Mouse (Mus musculus): ENCODE results near the gene Rasal2. TPM values are rescaled to one million over a fixed set of nuclear protein-coding genes. Genes with fewer than 3 reads are reported as not detected.

Gene Rasal2
- polyA plus RNA-seq, 1 experiment: 1.3 TPM

DNA sequence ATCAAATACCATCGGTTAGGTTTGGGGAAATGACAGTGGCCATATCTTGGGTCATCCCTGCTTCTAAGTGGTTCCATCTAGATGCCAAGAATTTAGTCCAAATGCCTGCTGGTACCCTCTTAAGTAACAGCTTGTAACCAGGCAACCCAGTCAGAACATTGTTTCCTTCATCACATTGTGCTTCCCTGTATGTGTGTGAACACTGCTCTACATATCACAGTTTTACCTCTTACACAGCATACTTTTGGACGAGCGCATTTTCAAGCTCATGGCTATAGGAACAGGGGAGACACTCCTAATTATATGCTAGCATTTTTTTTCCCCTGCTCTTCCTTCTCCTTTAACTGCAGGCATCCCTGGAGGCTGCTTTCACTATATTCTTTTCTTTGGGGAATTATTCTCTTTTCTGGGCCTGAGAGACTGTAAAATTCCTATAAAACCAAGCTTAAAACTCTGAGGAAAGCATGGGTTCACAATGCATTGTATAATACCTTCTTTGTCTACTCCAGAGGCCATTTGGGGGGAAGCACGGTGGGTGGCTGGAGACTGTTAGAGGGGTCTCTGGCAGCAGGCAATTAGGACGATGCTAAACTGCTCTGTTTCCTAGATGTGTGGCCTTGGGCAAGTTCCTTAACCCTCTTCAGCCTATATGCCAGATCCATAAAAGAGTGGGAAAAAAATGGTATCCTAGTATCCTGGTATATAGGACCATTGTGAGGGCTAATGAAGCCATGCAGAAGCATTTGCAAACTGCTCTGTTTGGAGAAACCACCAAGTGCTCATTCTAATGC is 40.6 kb upstream of the Rasal2 start:
- H3K27me3 ChIP-seq (ENCODE audit: control insufficient read depth, insufficient read depth, low read length): no peaks in the 10 kb centered on the region
- WGBS: 96% methylated on average over 5 of the region's 5 CpGs
- H3K4me1 ChIP-seq (replicated peaks; ENCODE audit: control insufficient read depth, insufficient read depth, low read length): no peaks in the 10 kb centered on the region
- no peak overlapping the region for H3K4me3 ChIP-seq (ENCODE audit: control insufficient read depth, insufficient read depth, low read length)
- no peak for DNase-seq
- no peak overlapping the region for H3K27ac ChIP-seq (ENCODE audit: control insufficient read depth, insufficient read depth, low read length)
- TF ChIP-seq CTCF (IDR thresholded peaks at IDR 0.05; ENCODE audit: borderline replicate concordance, control insufficient read depth, extremely low read depth, insufficient read depth, low read length, poor library complexity): no peak
- no peak for TF ChIP-seq POLR2A (IDR thresholded peaks at IDR 0.05; ENCODE audit: control insufficient read depth, extremely low read depth, insufficient read depth, low read length, poor library complexity)
- no peaks in the 10 kb centered on the region for H3K36me3 ChIP-seq (ENCODE audit: control insufficient read depth, insufficient read depth, low read length)

DNA sequence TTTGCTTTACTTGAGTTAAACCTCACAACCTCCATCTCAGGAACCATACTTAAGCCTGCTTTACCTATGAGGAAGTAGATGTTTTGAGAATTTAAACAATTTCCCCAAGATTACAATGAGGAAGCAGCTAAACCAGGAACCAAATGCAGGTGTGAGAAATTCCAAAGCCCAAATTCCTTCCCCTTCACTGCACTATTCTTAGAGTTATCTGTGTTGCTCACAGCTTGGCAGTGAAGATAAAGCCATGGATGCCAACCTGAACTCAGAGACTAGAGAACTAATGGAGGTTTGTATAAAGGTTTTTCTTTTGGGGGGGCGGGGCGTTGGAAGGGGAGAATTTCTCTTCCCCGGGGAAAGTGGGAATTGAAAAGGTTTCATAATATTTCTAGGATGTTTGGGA is 39.9 kb upstream of the Rasal2 start:
- no peak for DNase-seq
- Histone ChIP-seq H3K27ac (ENCODE audit: control insufficient read depth, insufficient read depth, low read length) (no peak overlapping the region), H3K36me3 (ENCODE audit: control insufficient read depth, insufficient read depth, low read length) (no peaks in the 10 kb centered on the region), H3K4me1 (replicated peaks; ENCODE audit: control insufficient read depth, insufficient read depth, low read length) (no peaks in the 10 kb centered on the region), H3K4me3 (ENCODE audit: control insufficient read depth, insufficient read depth, low read length) (no peak overlapping the region), H3K27me3 (ENCODE audit: control insufficient read depth, insufficient read depth, low read length) (no peaks in the 10 kb centered on the region)
- TF ChIP-seq POLR2A (IDR thresholded peaks at IDR 0.05; ENCODE audit: control insufficient read depth, extremely low read depth, insufficient read depth, low read length, poor library complexity) (no peak), CTCF (IDR thresholded peaks at IDR 0.05; ENCODE audit: borderline replicate concordance, control insufficient read depth, extremely low read depth, insufficient read depth, low read length, poor library complexity) (no peak)
- WGBS: 85% methylated on average over 3 of the region's 3 CpGs

DNA sequence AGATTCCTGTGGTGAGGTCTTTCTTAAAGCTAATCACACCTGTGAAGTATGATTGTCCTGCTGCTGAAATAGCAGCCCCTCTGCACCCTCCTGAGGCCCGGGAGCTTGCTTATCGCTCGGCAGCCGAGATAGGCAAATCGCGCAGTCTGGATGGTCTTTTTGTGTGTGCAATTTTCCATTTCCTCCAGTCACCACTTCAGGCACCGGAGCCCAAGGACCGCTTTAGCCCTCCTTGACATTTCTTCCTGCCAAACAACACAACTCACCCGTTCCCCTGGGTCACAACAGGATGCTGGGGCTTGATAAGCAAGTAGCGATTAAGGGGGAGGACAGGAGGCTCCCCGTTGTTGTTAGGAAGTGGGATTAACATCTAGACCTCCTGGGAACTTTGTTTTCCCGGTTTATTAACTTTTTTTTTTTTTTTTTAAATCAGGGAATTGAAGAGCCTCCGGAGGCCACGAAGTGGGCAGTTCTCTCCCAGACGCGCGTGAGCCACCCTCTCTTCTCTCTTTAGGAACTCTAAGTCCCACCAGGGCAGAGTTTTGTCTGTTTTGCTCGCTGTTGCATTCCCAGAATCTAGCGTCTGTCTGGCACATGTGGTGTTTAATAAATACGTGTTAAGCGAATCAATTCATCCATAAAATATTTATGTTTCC is 37.7 kb upstream of the Rasal2 start:
- no peak overlapping the region for H3K4me3 ChIP-seq (ENCODE audit: control insufficient read depth, insufficient read depth, low read length)
- H3K27ac ChIP-seq (ENCODE audit: control insufficient read depth, insufficient read depth, low read length): no peak overlapping the region

DNA sequence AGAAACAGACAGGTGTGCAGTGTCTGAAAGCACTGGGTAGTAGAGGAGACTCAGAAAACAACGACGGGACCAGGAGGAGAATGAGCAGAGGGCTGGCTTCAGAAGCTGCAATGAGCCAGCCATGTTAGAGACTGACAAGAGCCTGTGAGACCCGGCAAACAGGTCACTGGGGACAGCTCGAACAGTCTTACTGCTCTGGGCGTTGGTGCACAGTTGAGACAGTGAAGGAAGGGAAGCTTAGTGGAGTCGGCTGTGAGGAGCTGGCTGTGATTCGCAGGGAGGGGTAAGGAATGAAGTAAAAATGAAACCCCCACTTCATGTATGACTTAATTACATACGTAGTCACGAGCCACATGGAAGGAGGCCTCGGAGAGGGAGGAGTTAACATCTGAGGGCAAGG is 37.1 kb upstream of the Rasal2 start:
- Histone ChIP-seq H3K27ac (ENCODE audit: control insufficient read depth, insufficient read depth, low read length) (no peak overlapping the region), H3K4me1 (replicated peaks; ENCODE audit: control insufficient read depth, insufficient read depth, low read length) (no peaks in the 10 kb centered on the region), H3K27me3 (ENCODE audit: control insufficient read depth, insufficient read depth, low read length) (no peaks in the 10 kb centered on the region), H3K36me3 (ENCODE audit: control insufficient read depth, insufficient read depth, low read length) (no peaks in the 10 kb centered on the region), H3K4me3 (ENCODE audit: control insufficient read depth, insufficient read depth, low read length) (no peak overlapping the region)
- 75% methylated on average over 10 of the region's 10 CpGs for WGBS
- no peak for DNase-seq
- no peak for TF ChIP-seq CTCF (IDR thresholded peaks at IDR 0.05; ENCODE audit: borderline replicate concordance, control insufficient read depth, extremely low read depth, insufficient read depth, low read length, poor library complexity)
- no peak for TF ChIP-seq POLR2A (IDR thresholded peaks at IDR 0.05; ENCODE audit: control insufficient read depth, extremely low read depth, insufficient read depth, low read length, poor library complexity)

More for the DNA sequence above, 37.7 kb upstream of the Rasal2 start:
- no peak for TF ChIP-seq CTCF (IDR thresholded peaks at IDR 0.05; ENCODE audit: borderline replicate concordance, control insufficient read depth, extremely low read depth, insufficient read depth, low read length, poor library complexity)
- no peak for TF ChIP-seq POLR2A (IDR thresholded peaks at IDR 0.05; ENCODE audit: control insufficient read depth, extremely low read depth, insufficient read depth, low read length, poor library complexity)
- no peaks in the 10 kb centered on the region for H3K36me3 ChIP-seq (ENCODE audit: control insufficient read depth, insufficient read depth, low read length)
- no peaks in the 10 kb centered on the region for H3K27me3 ChIP-seq (ENCODE audit: control insufficient read depth, insufficient read depth, low read length)
- WGBS: 63% methylated on average over 21 of the region's 21 CpGs
- no peak for DNase-seq
- H3K4me1 ChIP-seq (replicated peaks; ENCODE audit: control insufficient read depth, insufficient read depth, low read length): no peaks in the 10 kb centered on the region

DNA sequence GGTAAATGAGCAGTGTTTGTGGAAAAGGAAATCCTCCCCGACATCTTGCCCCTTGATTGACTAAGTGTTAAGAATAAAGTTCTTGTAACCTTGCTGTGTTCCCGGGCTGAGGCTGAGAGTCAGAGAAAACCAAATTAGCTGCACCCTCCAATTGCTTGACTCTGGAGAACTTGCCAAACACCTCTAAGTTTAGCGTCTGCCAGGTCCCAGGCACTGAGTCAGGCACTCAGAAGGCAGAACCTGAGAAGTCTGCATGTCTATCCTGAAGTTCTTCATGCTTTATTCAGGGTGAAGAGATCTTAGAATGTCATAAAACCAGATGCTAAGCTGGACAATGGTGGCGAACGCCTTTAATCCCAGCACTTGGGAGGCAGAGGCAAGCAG is 36.4 kb upstream of the Rasal2 start:
- H3K4me1 ChIP-seq (replicated peaks; ENCODE audit: control insufficient read depth, insufficient read depth, low read length): no peaks in the 10 kb centered on the region
- H3K36me3 ChIP-seq (ENCODE audit: control insufficient read depth, insufficient read depth, low read length): no peaks in the 10 kb centered on the region
- 82% methylated on average over 5 of the region's 5 CpGs for WGBS
- no peaks in the 10 kb centered on the region for H3K27me3 ChIP-seq (ENCODE audit: control insufficient read depth, insufficient read depth, low read length)
- H3K27ac ChIP-seq (ENCODE audit: control insufficient read depth, insufficient read depth, low read length): no peak overlapping the region
- no peak for TF ChIP-seq POLR2A (IDR thresholded peaks at IDR 0.05; ENCODE audit: control insufficient read depth, extremely low read depth, insufficient read depth, low read length, poor library complexity)
- TF ChIP-seq CTCF (IDR thresholded peaks at IDR 0.05; ENCODE audit: borderline replicate concordance, control insufficient read depth, extremely low read depth, insufficient read depth, low read length, poor library complexity): no peak
- no peak for DNase-seq
- no peak overlapping the region for H3K4me3 ChIP-seq (ENCODE audit: control insufficient read depth, insufficient read depth, low read length)

DNA sequence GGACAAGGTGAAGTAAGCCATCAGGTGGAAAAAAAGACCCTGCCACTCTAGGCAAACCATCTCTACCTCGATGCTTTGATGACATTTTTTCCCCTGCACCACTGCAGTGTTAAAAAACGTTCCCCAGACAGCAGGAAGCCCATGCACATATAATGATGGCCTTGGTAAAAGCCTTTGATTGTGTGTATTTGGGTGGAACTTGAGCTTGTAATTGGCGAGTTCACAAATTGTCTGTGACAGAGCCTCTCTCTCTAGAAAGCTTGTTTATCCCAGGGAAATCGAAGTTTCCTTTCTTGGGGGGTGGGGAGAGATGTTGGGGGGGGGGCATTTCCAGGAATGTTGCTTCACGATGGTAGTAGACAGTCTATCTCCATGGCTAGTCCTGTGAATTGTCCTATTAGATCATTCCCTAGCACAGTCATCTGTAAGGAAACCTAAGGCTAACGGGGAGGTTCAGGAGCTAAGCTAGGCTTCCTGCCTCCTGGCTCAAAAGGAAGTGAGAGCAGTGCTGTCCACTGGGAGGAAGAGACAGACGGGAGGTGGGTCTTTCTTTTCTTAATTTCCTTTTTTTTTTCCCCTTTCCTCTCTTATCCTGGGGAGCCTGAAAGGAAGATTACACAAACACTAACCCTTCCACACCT is 35.9 kb upstream of the Rasal2 start:
- TF ChIP-seq CTCF (IDR thresholded peaks at IDR 0.05; ENCODE audit: borderline replicate concordance, control insufficient read depth, extremely low read depth, insufficient read depth, low read length, poor library complexity): no peak
- no peak for TF ChIP-seq POLR2A (IDR thresholded peaks at IDR 0.05; ENCODE audit: control insufficient read depth, extremely low read depth, insufficient read depth, low read length, poor library complexity)
- no peaks in the 10 kb centered on the region for H3K4me1 ChIP-seq (replicated peaks; ENCODE audit: control insufficient read depth, insufficient read depth, low read length)
- WGBS: 53% methylated on average over 7 of the region's 7 CpGs
- H3K4me3 ChIP-seq (ENCODE audit: control insufficient read depth, insufficient read depth, low read length): no peak overlapping the region
- DNase-seq: no peak
- H3K27ac ChIP-seq (ENCODE audit: control insufficient read depth, insufficient read depth, low read length): no peak overlapping the region
- no peaks in the 10 kb centered on the region for H3K27me3 ChIP-seq (ENCODE audit: control insufficient read depth, insufficient read depth, low read length)
- H3K36me3 ChIP-seq (ENCODE audit: control insufficient read depth, insufficient read depth, low read length): no peaks in the 10 kb centered on the region

Data from thymus, adult 2 months (tissue).